Mouse (Mus musculus) liver, adult 2 months (tissue): ENCODE results near the gene Tmem252. TPM values are rescaled to one million over a fixed set of nuclear protein-coding genes. Genes with fewer than 3 reads are reported as not detected.

Experiments used
- DNase-seq: peaks from one replicate; pipeline ENCODE4 v3.0.0-alpha.2; 2011; ENCODE audit warnings: low read depth, low spot score; ENCODE audit errors: extremely low read depth
- H3K27ac ChIP-seq: fragments of 200-500 bp; replicated peaks from 2 replicates; pipeline ENCODE4 v1.5.1; 2012; ENCODE audit warnings: low read depth, mild to moderate bottlenecking, control low read depth, inconsistent platforms, low read length; ENCODE audit not compliant: insufficient read depth
- H3K27me3 ChIP-seq: fragments of 200-500 bp; 2 replicates; pipeline ENCODE4 v1.6.1; 2012; ENCODE audit warnings: mild to moderate bottlenecking, moderate library complexity, low read length, inconsistent platforms; ENCODE audit not compliant: control insufficient read depth, insufficient read depth
- H3K36me3 ChIP-seq: fragments of 200-500 bp; 2 replicates; pipeline ENCODE4 v1.6.1; 2012; ENCODE audit warnings: low read length, inconsistent platforms; ENCODE audit not compliant: control insufficient read depth, insufficient read depth
- H3K4me1 ChIP-seq: fragments of 200-500 bp; 2 replicates; pipeline ENCODE4 v1.6.1; 2011; ENCODE audit warnings: low read length; ENCODE audit not compliant: control insufficient read depth, insufficient read depth
- H3K4me3 ChIP-seq: fragments of 200-500 bp; 2 replicates; pipeline ENCODE4 v1.5.1; 2011; ENCODE audit warnings: low read depth, mild to moderate bottlenecking, control low read depth, low read length, moderate library complexity; ENCODE audit not compliant: insufficient read depth
- H3K79me2 ChIP-seq: fragments of 200-500 bp; 2 replicates; pipeline ENCODE4 v1.6.1; 2012; ENCODE audit warnings: inconsistent platforms, mild to moderate bottlenecking, low read length, moderate library complexity; ENCODE audit not compliant: control insufficient read depth, insufficient read depth
- H3K9ac ChIP-seq: fragments of 200-500 bp; 2 replicates; pipeline ENCODE4 v1.6.1; 2012; ENCODE audit warnings: low read depth, mild to moderate bottlenecking, control low read depth, inconsistent platforms, low read length
- CTCF ChIP-seq: fragments of 200-500 bp; IDR thresholded peaks from 2 replicates; pipeline ENCODE4 v1.5.1; 2011; ENCODE audit warnings: low read depth, low read length, control low read depth
- POLR2A ChIP-seq: fragments of 200-500 bp; IDR thresholded peaks from 2 replicates; pipeline ENCODE4 v1.6.1; 2011; ENCODE audit warnings: low read length, control low read depth; ENCODE audit not compliant: insufficient read depth; ENCODE audit errors: extremely low read depth
- WGBS: fragments of 180-500 bp; shearing (Covaris S2); methylation state at CpG from one replicate; pipeline ENCODE4 v1.1.7; 2018; 5-methylcytosine and 5-hydroxymethylcytosine counted together
- polyA plus RNA-seq: library from polyadenylated mRNA; depleted of rRNA; stranded (reverse); fragments of >200 nt; gene quantifications from 2 replicates; pipeline ENCODE4 v1.2.3, GENCODE M21; 2012
- total RNA-seq: library from RNA; depleted of rRNA; stranded (reverse); fragments of >200 nt; gene quantifications from 2 replicates; pipeline ENCODE4 v1.2.3, GENCODE M21; 2014

The Tmem252 gene
- total and polyA plus RNA-seq, 2 experiments = under 0.01 TPM; not detected in 1

GRCm38 (mm10) chr19:24703680-24704079 is 29.9 kb downstream of the Tmem252 start:
- WGBS = 68% methylated on average over 8 of the region's 8 CpGs
- H3K4me3 ChIP-seq = no peak overlapping the region
- H3K79me2 ChIP-seq = no peaks in the 10 kb centered on the region
- no peak overlapping the region for H3K27ac ChIP-seq
- no peak overlapping the region for H3K9ac ChIP-seq
- H3K4me1 ChIP-seq = no peaks in the 10 kb centered on the region; the same call in 1 of the 2 replicates
- H3K36me3 ChIP-seq = no peaks in the 10 kb centered on the region
- DNase-seq = no peak
- no peak for TF ChIP-seq CTCF
- no peak for TF ChIP-seq POLR2A
- no peaks in the 10 kb centered on the region for H3K27me3 ChIP-seq

GRCm38 (mm10) chr19:24704326-24704725 is 30.5 kb downstream of the Tmem252 start:
- Histone ChIP-seq H3K27ac (no peak overlapping the region), H3K9ac (no peak overlapping the region), H3K4me1 (no peaks in the 10 kb centered on the region; the same call in 1 of the 2 replicates), H3K4me3 (no peak overlapping the region), H3K36me3 (no peaks in the 10 kb centered on the region), H3K27me3 (no peaks in the 10 kb centered on the region), H3K79me2 (no peaks in the 10 kb centered on the region)
- no peak for TF ChIP-seq POLR2A
- TF ChIP-seq CTCF = no peak
- no peak for DNase-seq
- 76% methylated on average over 2 of the region's 2 CpGs for WGBS

DNA sequence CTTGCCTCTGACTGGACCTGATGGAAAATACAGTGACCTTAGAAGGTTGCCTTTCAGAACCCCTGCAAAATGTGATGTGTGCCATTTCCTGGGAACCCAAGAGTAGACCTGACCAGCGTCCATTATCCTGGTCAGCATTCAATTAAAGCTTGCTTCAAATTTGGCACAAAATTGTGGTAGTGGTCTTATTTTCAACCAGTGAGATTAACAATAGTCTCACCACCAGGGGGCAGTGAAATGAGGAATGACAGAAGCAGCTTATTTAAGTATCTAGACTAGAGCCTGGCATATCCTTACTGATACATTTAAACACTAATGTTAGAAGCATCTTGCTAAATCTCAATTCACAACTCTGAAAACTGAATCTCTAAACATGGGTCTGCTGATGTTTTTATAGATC is 31.6 kb downstream of the Tmem252 start:
- H3K79me2 ChIP-seq = no peaks in the 10 kb centered on the region
- no peak overlapping the region for H3K9ac ChIP-seq
- no peaks in the 10 kb centered on the region for H3K27me3 ChIP-seq
- H3K4me1 ChIP-seq = no peaks in the 10 kb centered on the region
- H3K36me3 ChIP-seq = no peaks in the 10 kb centered on the region
- H3K4me3 ChIP-seq = no peak overlapping the region
- H3K27ac ChIP-seq = no peak overlapping the region
- TF ChIP-seq POLR2A (no peak), CTCF (no peak)
- 68% methylated on average over 1 of the region's 1 CpGs for WGBS
- no peak for DNase-seq

DNA sequence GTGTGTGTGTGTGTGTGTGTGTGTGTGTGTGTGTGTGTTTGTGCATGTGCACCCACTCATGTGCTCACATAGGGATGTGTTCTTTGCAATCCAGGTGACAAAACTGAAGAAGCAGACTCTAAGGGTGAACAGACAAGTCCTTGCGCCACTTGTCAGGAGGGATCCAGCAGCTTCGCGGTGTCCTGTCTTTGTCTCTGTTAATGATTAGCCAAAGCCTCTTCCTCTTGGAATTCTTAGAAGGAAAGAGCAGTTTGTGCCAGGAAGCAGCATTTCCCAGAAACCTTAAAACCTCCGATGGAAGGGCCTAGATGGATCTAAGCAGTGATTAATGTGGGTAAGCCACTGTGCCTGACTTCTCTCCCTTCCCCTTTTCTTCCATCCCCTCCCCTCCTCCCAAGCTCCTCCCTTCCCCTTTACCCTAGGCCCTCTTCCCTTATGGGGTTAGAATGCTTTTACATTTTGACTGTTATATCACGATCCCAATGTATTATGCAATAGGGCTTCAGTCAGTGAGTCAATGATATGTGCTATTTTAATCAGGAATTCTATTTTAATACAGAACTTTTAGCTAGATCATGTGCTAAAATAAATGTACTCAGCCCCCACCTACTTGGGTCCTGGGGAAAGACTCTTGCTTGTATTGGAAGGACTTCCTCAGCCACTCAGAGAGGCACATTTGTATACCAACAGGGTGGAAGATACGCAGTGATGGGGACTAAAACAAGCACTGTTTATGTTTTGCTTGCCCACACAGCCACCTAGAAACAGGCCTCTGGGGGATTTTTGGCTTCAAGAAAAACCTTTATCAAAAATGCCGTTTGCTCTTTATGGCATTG is 33.5 kb downstream of the Tmem252 start:
- H3K9ac ChIP-seq = no peak overlapping the region
- 40% methylated on average over 7 of the region's 7 CpGs for WGBS
- TF ChIP-seq CTCF (no peak), POLR2A (no peak)
- no peak for DNase-seq
- H3K27ac ChIP-seq = no peak overlapping the region
- H3K27me3 ChIP-seq = no peaks in the 10 kb centered on the region
- no peaks in the 10 kb centered on the region for H3K79me2 ChIP-seq
- H3K4me1 ChIP-seq = no peaks in the 10 kb centered on the region
- H3K36me3 ChIP-seq = no peaks in the 10 kb centered on the region
- no peak overlapping the region for H3K4me3 ChIP-seq

DNA sequence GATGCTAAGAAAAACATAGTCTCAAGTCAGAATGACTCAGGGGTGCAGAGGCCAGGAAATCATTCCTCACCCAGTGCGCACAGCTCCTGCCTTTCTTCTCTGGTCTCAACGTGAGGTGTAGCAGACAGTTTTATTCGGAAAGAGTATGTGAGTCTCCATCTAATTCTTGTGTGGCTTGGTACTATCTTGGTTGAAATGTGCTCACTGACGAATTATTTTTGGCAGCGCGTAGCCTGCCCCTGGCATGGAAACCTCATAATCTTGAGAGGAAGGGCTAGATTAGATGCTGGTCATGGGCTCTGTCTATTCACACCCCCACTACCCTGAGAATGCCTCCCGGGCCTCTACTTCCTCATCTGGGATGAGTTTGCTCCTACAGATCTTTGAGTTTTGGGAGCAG is 34.2 kb downstream of the Tmem252 start:
- no peak for DNase-seq
- WGBS = 85% methylated on average over 7 of the region's 7 CpGs
- Histone ChIP-seq H3K27me3 (no peaks in the 10 kb centered on the region), H3K4me1 (no peaks in the 10 kb centered on the region), H3K79me2 (no peaks in the 10 kb centered on the region), H3K4me3 (no peak overlapping the region), H3K9ac (no peak overlapping the region), H3K36me3 (no peaks in the 10 kb centered on the region), H3K27ac (no peak overlapping the region)
- TF ChIP-seq POLR2A = no peak
